Mouse (Mus musculus): ENCODE measurements at regions not wholly inside any gene's neighbourhood (a gene's known extent, or its start where the extent isn't known, plus 50 kb on each side); places are given as distances from the start of the nearest gene placed in this dataset.

- TF ChIP-seq CTCF (IDR thresholded peaks at IDR 0.05; ENCODE audit: borderline replicate concordance, insufficient read depth, low read length) (no peak), POLR2A (IDR thresholded peaks at IDR 0.05; ENCODE audit: low read depth, low read length) (no peak)
These were observed 51.3 kb upstream of the Med14 start for GRCm38 (mm10) chrX:12813083-12813660.
